Mouse (Mus musculus) lung, postnatal 0 days (tissue): ENCODE data around the gene Nrbf2.

Experiments
- CTCF ChIP-seq: IDR thresholded peaks from 2 replicates; pipeline ENCODE4 v1.5.1; 2016; ENCODE audit warnings: antibody characterized with exemption, mild to moderate bottlenecking
- EP300 ChIP-seq: IDR thresholded peaks from 2 replicates; pipeline ENCODE4 v1.6.1; 2016; ENCODE audit warnings: antibody characterized with exemption, mild to moderate bottlenecking, control low read depth

- TF ChIP-seq CTCF (no peak), EP300 (no peak)
These were observed 13.8 kb upstream of the Nrbf2 start for GRCm38 (mm10) chr10:67298856-67299255.
